Mouse (Mus musculus): ENCODE results near the gene Il10ra. TPM values are rescaled to one million over a fixed set of nuclear protein-coding genes. Genes with fewer than 3 reads are reported as not detected.

Il10ra gene
- polyA plus RNA-seq, 1 experiment from 2014 or later, result 1.1 TPM

- H3K4me3 ChIP-seq (ENCODE audit: low read depth, low read length), result no peak overlapping the region
- no peak overlapping the region for H3K9ac ChIP-seq (replicated peaks; ENCODE audit: low read depth, low read length)
- ATAC-seq (ENCODE audit: insufficient number of reproducible peaks, insufficient read depth, low FRiP score, low read depth), result no peak
- H3K9me3 ChIP-seq (ENCODE audit: control insufficient read depth, low read depth, low read length), result no peaks in the 10 kb centered on the region
- H3K27me3 ChIP-seq (ENCODE audit: control insufficient read depth, insufficient read depth, low read length), result no peaks in the 10 kb centered on the region
- WGBS, result 49% methylated on average over 7 of the region's 7 CpGs
- no peaks in the 10 kb centered on the region for H3K4me1 ChIP-seq (ENCODE audit: control insufficient read depth, insufficient read depth, low read length)
- H3K27ac ChIP-seq (ENCODE audit: low read length), result no peak overlapping the region
- H3K36me3 ChIP-seq (ENCODE audit: control insufficient read depth, insufficient read depth, low read length), result no peaks in the 10 kb centered on the region
- no peak overlapping the region for H3K4me2 ChIP-seq (replicated peaks; ENCODE audit: low read depth, low read length)
Measured at GRCm38 (mm10) chr9:45236744-45237143, 32.2 kb downstream of the Il10ra start.

DNA sequence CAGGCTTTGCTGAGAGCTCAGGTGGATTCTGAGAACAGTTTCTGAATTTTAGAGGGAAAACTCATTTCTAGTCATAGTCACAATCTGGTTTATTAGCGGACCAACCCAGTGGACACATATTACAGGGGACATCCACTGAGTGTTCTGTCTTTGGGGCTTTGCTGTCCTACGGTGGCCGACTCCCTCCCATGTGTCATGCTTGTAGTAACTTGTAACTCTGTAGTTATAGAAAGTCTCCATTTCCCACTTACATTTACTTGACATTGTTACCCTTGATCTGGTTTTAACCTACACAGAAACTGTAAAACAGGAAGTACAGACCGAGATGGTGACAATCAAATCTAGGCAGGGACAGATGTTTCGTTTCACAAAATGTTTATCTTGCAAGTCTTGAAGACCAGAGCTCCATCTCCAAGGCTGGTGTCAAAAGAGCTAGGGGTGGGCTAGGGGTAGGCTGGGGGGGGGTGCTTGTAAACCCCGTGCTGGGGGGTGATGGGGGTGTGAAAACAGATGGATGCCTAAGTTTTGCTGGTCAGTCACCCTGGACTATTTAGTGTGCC, 33.2 kb downstream of the Il10ra start:
- H3K9ac ChIP-seq (replicated peaks; ENCODE audit: low read depth, low read length), result no peak overlapping the region
- H3K27ac ChIP-seq (ENCODE audit: low read length), result no peak overlapping the region
- no peak overlapping the region for H3K4me3 ChIP-seq (ENCODE audit: low read depth, low read length)
- no peaks in the 10 kb centered on the region for H3K27me3 ChIP-seq (ENCODE audit: control insufficient read depth, insufficient read depth, low read length)
- 49% methylated on average over 6 of the region's 6 CpGs for WGBS
- H3K4me2 ChIP-seq (replicated peaks; ENCODE audit: low read depth, low read length), result no peak overlapping the region
- no peak for ATAC-seq (ENCODE audit: insufficient number of reproducible peaks, insufficient read depth, low FRiP score, low read depth)
- H3K4me1 ChIP-seq (ENCODE audit: control insufficient read depth, insufficient read depth, low read length), result no peaks in the 10 kb centered on the region
- no peaks in the 10 kb centered on the region for H3K9me3 ChIP-seq (ENCODE audit: control insufficient read depth, low read depth, low read length)
- no peaks in the 10 kb centered on the region for H3K36me3 ChIP-seq (ENCODE audit: control insufficient read depth, insufficient read depth, low read length)

DNA sequence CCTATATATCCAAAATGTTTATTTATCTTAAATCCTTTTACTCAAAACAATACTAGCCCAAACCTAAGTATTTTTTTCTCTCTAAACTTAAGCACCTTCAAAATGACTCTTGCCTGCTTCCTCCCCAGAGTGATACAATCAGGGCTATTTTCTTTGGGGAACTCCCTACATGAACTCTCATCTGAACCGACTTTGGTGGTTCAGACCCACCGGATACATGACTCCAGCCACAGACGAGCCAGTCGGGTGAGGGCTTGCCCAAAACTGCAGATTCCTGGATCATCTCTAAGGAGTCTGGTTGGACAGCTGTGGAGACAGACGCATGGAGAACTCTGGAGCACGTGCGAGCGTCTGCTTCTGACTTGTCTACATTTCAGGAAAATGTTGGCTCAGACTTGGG, 39.6 kb downstream of the Il10ra start:
- Histone ChIP-seq H3K27ac (ENCODE audit: low read length) (no peak overlapping the region), H3K9me3 (ENCODE audit: control insufficient read depth, low read depth, low read length) (no peaks in the 10 kb centered on the region), H3K4me2 (replicated peaks; ENCODE audit: low read depth, low read length) (no peak overlapping the region), H3K9ac (replicated peaks; ENCODE audit: low read depth, low read length) (no peak overlapping the region), H3K36me3 (ENCODE audit: control insufficient read depth, insufficient read depth, low read length) (no peaks in the 10 kb centered on the region), H3K4me1 (ENCODE audit: control insufficient read depth, insufficient read depth, low read length) (no peaks in the 10 kb centered on the region), H3K4me3 (ENCODE audit: low read depth, low read length) (no peak overlapping the region), H3K27me3 (ENCODE audit: control insufficient read depth, insufficient read depth, low read length) (no peaks in the 10 kb centered on the region)
- ATAC-seq (ENCODE audit: insufficient number of reproducible peaks, insufficient read depth, low FRiP score, low read depth), result no peak
- 80% methylated on average over 8 of the region's 8 CpGs for WGBS

DNA sequence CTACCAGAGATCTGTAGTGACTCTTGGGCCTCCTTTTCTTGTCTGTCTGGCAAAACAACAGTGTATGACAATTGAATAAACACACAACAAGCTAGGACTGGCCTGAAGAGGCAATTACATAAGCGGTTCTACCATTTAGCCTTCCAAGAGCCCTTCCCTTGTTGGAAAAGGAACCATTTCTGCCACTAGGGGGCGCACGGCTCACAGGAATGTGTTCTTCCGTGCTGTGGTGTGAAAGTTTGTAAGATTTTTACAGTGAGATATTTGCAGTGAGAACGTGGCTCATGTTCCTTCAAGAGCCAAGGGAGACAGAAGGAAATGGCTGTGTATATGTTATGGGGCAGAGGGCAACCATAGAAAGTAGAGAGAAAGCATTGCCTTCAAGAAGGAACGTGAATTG, 47.4 kb downstream of the Il10ra start:
- H3K4me3 ChIP-seq (ENCODE audit: low read depth, low read length), result no peak overlapping the region
- no peak overlapping the region for H3K9ac ChIP-seq (replicated peaks; ENCODE audit: low read depth, low read length)
- no peaks in the 10 kb centered on the region for H3K36me3 ChIP-seq (ENCODE audit: control insufficient read depth, insufficient read depth, low read length)
- no peak overlapping the region for H3K4me2 ChIP-seq (replicated peaks; ENCODE audit: low read depth, low read length)
- ATAC-seq (ENCODE audit: insufficient number of reproducible peaks, insufficient read depth, low FRiP score, low read depth), result peak; percentile 61; the same call in 1 of the 2 replicates
- no peak overlapping the region for H3K27ac ChIP-seq (ENCODE audit: low read length)
- no peaks in the 10 kb centered on the region for H3K27me3 ChIP-seq (ENCODE audit: control insufficient read depth, insufficient read depth, low read length)
- no peaks in the 10 kb centered on the region for H3K4me1 ChIP-seq (ENCODE audit: control insufficient read depth, insufficient read depth, low read length)
- WGBS, result 4% methylated on average over 6 of the region's 6 CpGs
- H3K9me3 ChIP-seq (ENCODE audit: control insufficient read depth, low read depth, low read length), result no peaks in the 10 kb centered on the region

- no peak overlapping the region for H3K4me3 ChIP-seq (ENCODE audit: low read depth, low read length)
- no peak for ATAC-seq (ENCODE audit: insufficient number of reproducible peaks, insufficient read depth, low FRiP score, low read depth)
- H3K27ac ChIP-seq (ENCODE audit: low read length), result no peak overlapping the region
- no peaks in the 10 kb centered on the region for H3K4me1 ChIP-seq (ENCODE audit: control insufficient read depth, insufficient read depth, low read length)
- H3K4me2 ChIP-seq (replicated peaks; ENCODE audit: low read depth, low read length), result no peak overlapping the region
- WGBS, result 87% methylated on average over 3 of the region's 3 CpGs
- no peaks in the 10 kb centered on the region for H3K9me3 ChIP-seq (ENCODE audit: control insufficient read depth, low read depth, low read length)
- no peaks in the 10 kb centered on the region for H3K27me3 ChIP-seq (ENCODE audit: control insufficient read depth, insufficient read depth, low read length)
- H3K9ac ChIP-seq (replicated peaks; ENCODE audit: low read depth, low read length), result no peak overlapping the region
- no peaks in the 10 kb centered on the region for H3K36me3 ChIP-seq (ENCODE audit: control insufficient read depth, insufficient read depth, low read length)
Measured at GRCm38 (mm10) chr9:45219644-45220043, 49.3 kb downstream of the Il10ra start.

DNA sequence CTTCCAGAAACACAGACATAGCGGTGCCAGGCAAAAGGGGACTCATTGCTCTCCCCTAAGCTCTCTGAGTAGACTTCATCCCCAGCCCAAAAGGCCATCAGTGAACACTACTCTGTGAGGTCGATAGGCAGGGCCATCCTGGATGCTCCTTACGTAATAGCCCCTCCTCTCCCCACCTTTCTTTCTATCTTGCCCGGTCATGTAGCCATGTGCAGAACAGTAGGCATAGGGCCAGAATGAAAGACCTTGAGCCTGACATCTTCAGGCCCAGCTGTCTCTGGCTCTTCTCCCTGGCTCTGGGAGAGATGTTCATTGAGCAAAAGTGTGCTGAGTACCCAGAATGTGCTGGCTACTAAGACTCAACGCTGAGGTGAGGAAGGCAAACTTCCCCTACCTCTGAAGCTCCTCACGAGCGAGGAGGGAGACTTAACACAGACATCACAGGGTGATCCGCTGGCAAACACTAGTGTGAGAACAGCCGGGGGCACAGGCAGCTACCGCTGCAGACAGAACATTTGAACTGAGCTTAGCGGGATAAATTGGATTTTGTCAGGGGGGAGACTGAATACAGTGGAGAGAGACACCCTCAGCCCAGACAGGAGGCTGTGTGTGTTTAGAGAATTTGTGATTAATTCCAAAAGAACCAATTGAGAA, 53.3 kb downstream of the Il10ra start:
- H3K9ac ChIP-seq (replicated peaks; ENCODE audit: low read depth, low read length), result no peak overlapping the region
- H3K4me1 ChIP-seq (ENCODE audit: control insufficient read depth, insufficient read depth, low read length), result no peaks in the 10 kb centered on the region
- no peak overlapping the region for H3K4me2 ChIP-seq (replicated peaks; ENCODE audit: low read depth, low read length)
- no peak overlapping the region for H3K4me3 ChIP-seq (ENCODE audit: low read depth, low read length)
- no peaks in the 10 kb centered on the region for H3K9me3 ChIP-seq (ENCODE audit: control insufficient read depth, low read depth, low read length)
- no peaks in the 10 kb centered on the region for H3K27me3 ChIP-seq (ENCODE audit: control insufficient read depth, insufficient read depth, low read length)
- WGBS, result 45% methylated on average over 11 of the region's 11 CpGs
- H3K36me3 ChIP-seq (ENCODE audit: control insufficient read depth, insufficient read depth, low read length), result no peaks in the 10 kb centered on the region
- H3K27ac ChIP-seq (ENCODE audit: low read length), result no peak overlapping the region
- no peak for ATAC-seq (ENCODE audit: insufficient number of reproducible peaks, insufficient read depth, low FRiP score, low read depth)

GRCm38 (mm10) chr9:45212001-45212400, 56.9 kb downstream of the Il10ra start:
- Histone ChIP-seq H3K4me1 (ENCODE audit: control insufficient read depth, insufficient read depth, low read length) (no peaks in the 10 kb centered on the region), H3K9ac (replicated peaks; ENCODE audit: low read depth, low read length) (no peak overlapping the region), H3K4me2 (replicated peaks; ENCODE audit: low read depth, low read length) (no peak overlapping the region), H3K27ac (ENCODE audit: low read length) (no peak overlapping the region), H3K9me3 (ENCODE audit: control insufficient read depth, low read depth, low read length) (no peaks in the 10 kb centered on the region), H3K4me3 (ENCODE audit: low read depth, low read length) (no peak overlapping the region), H3K27me3 (ENCODE audit: control insufficient read depth, insufficient read depth, low read length) (no peaks in the 10 kb centered on the region), H3K36me3 (ENCODE audit: control insufficient read depth, insufficient read depth, low read length) (no peaks in the 10 kb centered on the region)
- ATAC-seq (ENCODE audit: insufficient number of reproducible peaks, insufficient read depth, low FRiP score, low read depth), result no peak
- 49% methylated on average over 6 of the region's 6 CpGs for WGBS

DNA sequence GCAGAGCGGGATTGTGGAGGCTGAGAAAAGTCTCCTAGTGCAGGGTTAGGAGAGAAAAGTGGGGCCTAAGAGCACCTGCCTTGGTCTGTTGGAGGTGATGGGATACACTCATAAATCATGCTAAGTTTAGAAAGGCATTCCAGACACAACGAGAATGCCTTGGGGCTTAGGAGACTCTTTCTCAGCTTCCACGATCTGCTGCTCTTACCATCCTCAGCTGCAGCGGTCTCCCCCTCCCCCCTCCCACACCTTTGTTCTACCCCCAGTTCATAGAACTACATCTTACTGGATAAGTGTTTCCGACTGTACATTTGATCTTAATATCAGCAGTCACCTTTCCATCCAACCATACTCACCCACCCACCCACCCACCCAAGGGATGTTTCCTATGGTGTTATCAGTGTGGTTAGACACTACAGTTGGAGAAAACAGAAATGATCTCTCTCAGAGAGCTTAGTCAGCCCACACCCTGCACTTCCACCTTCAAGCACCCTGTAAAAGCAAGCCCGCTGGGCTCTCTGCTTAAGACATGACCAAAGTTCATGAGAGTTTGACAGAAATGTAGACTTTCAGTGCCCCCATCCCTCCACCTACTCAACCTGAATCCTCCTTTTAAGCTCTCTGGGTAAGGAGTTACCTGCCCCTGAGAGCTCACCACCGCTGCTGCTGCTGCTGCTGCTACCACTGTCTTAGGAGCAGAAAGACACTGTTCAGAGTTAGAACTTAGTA, 61.8 kb downstream of the Il10ra start:
- 67% methylated on average over 7 of the region's 7 CpGs for WGBS
- Histone ChIP-seq H3K9ac (replicated peaks; ENCODE audit: low read depth, low read length) (no peak overlapping the region), H3K4me1 (ENCODE audit: control insufficient read depth, insufficient read depth, low read length) (no peaks in the 10 kb centered on the region), H3K9me3 (ENCODE audit: control insufficient read depth, low read depth, low read length) (no peaks in the 10 kb centered on the region), H3K27me3 (ENCODE audit: control insufficient read depth, insufficient read depth, low read length) (no peaks in the 10 kb centered on the region), H3K4me2 (replicated peaks; ENCODE audit: low read depth, low read length) (no peak overlapping the region), H3K27ac (ENCODE audit: low read length) (no peak overlapping the region), H3K4me3 (ENCODE audit: low read depth, low read length) (no peak overlapping the region), H3K36me3 (ENCODE audit: control insufficient read depth, insufficient read depth, low read length) (no peaks in the 10 kb centered on the region)
- no peak for ATAC-seq (ENCODE audit: insufficient number of reproducible peaks, insufficient read depth, low FRiP score, low read depth)

All from stomach, embryonic 14.5 days (tissue).